Mouse (Mus musculus) spleen, adult 12 weeks (tissue): ENCODE results near the gene Rheb.
"Not testable (repeated sequence)": the region's sequence is repeated elsewhere in the genome, so short reads cannot be mapped to it uniquely, and the experiment has no call there.

Source experiments
- DNase-seq: peaks from one replicate; pipeline ENCODE4 v3.0.0; 2022; ENCODE audit warnings: low spot score

The Rheb gene

GRCm38 (mm10) chr5:24792961-24793360 is 49.5 kb downstream of the Rheb start:
- DNase-seq = no peak

- DNase-seq = no peak
Measured at GRCm38 (mm10) chr5:24782957-24783356, 59.5 kb downstream of the Rheb start.

- no peak for DNase-seq
Measured at GRCm38 (mm10) chr5:24781048-24781447, 61.4 kb downstream of the Rheb start.

- no peak for DNase-seq
Measured at GRCm38 (mm10) chr5:24779881-24780512, 62.4 kb downstream of the Rheb start.

GRCm38 (mm10) chr5:24779321-24779720 is 63.1 kb downstream of the Rheb start:
- DNase-seq = no peak

GRCm38 (mm10) chr5:24778843-24779140 is 63.6 kb downstream of the Rheb start:
- DNase-seq = no peak

- no peak for DNase-seq
Measured at GRCm38 (mm10) chr5:24778082-24778842, 64.2 kb downstream of the Rheb start.

GRCm38 (mm10) chr5:24776681-24777080 is 65.7 kb downstream of the Rheb start:
- no peak for DNase-seq

GRCm38 (mm10) chr5:24774549-24774948 is 67.9 kb downstream of the Rheb start:
- DNase-seq = not testable (repeated sequence)

GRCm38 (mm10) chr5:24757816-24758215 is 84.6 kb downstream of the Rheb start, which contains the start of gene Crygn:
Gene Crygn, minus strand, starts transcription at chr5:24758008.
- DNase-seq = no peak

GRCm38 (mm10) chr5:24756931-24757330 is 85.5 kb downstream of the Rheb start:
- DNase-seq = no peak
